Mouse (Mus musculus) thymus, postnatal 10 days (tissue): ENCODE data around the gene Trim37.

ENCODE experiments used
- DNase-seq, 2 experiments: peaks; one replicate each; pipeline ENCODE4 v3.0.0; 2021; ENCODE audit warnings: low spot score in 2 of 2

Gene Trim37

DNA sequence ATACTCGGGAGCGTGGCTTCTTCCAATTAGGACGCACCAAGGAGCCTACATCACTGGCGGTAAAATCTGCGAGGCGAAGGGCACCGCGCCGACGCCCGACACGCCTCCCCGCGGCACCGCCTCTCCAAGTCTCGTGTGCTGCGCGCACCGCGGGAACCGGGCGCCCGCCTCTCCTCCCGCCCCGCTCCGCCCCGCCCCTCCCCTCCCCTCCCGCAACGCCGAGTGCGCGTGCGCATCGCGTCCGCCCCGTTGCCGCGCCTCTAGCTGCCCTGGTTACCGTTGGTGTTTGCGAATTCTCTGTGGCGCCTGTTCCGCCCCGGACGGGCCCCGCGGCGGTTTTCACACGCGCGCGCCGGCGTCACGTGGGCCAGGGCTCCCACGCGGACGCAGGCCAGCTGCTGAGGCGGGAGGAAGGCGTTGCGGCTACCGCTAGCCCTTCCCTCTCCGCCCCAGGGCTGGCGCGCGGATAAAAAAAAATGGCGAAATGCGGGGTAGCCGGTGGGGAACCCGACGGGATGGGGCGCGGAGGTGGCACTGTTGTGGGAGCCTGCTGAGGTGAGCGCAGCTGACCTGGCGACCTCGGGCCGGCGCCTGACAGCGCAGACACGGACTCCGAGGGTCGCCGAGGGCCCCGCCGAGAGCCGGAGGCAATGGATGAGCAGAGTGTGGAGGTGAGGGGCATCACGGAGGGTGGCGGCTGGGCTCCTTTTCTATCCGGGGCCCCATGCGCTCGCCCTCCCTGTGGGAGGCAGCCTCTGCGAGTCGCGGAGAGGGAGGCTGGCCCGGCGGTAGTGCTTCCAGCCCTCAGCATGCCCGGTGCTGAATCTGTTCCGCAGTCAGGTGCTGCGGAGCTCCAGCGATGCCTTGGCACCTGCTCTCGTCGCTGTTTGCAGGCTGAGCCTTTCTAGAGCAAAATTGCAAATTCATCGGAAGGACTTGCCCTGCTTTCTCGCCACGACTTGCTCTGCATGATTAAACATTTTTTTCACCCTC, at the start of gene Trim37:
Gene Trim37, plus strand, starts transcription at position 254 of the 993 bp plus-strand sequence.
- peak; percentile 69 to 76 for DNase-seq

DNA sequence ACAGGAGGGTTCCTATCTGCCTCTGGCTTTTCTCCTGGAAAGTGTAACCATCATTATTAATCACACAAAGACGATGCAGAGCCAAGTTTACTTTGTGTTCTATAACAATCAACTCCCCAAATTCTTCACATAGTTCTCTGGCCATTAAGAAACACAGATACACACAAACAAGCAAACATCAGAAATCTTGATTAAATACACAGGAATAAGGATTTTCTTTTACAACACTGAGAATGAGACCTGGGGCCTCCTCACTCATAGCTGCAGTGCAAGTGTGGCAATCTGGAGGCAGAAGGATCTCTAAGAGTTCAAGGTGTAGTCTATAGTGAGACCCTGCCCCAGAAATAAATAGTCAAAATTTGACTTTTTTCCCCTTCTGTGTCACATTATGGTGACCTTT, 43.2 kb upstream of the Trim37 start:
- no peak for DNase-seq

- DNase-seq = no peak
Measured at GRCm38 (mm10) chr11:87085461-87085860, 41.4 kb upstream of the Trim37 start.

- DNase-seq = peak; percentile 63 to 74
Measured at GRCm38 (mm10) chr11:87086290-87086984, 40.4 kb upstream of the Trim37 start, which contains the start of gene Smg8. TSS of gene Smg8 (minus strand) at chr11:87086774.

- DNase-seq = no peak
Measured at GRCm38 (mm10) chr11:87087142-87087541, 39.7 kb upstream of the Trim37 start.

DNA sequence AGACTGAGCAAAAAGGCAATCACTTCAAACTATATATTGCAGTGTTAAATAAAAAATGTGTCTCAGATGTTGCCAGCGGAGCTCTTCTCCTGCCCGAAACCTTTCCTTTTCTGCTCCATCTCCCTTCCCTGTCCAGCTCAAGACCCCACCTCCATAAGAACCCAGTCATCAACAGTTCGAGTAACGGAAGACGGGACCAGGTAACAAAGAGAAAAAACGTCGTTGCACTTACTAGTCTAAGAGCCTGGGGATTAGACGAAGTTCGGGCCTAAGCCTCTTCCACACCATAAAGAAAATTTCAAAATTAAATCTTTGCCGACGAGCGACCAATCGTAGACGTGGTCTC, 18.5 kb upstream of the Trim37 start, which contains the start of gene Prr11:
Gene Prr11, minus strand, starts transcription at position 300 of the 346 bp plus-strand sequence.
- no peak for DNase-seq

GRCm38 (mm10) chr11:87108755-87109518, 17.9 kb upstream of the Trim37 start, which contains the start of gene Ska2:
TSS of gene Ska2 (plus strand) at chr11:87109234.
- peak; percentile 92 to 98 for DNase-seq

DNA sequence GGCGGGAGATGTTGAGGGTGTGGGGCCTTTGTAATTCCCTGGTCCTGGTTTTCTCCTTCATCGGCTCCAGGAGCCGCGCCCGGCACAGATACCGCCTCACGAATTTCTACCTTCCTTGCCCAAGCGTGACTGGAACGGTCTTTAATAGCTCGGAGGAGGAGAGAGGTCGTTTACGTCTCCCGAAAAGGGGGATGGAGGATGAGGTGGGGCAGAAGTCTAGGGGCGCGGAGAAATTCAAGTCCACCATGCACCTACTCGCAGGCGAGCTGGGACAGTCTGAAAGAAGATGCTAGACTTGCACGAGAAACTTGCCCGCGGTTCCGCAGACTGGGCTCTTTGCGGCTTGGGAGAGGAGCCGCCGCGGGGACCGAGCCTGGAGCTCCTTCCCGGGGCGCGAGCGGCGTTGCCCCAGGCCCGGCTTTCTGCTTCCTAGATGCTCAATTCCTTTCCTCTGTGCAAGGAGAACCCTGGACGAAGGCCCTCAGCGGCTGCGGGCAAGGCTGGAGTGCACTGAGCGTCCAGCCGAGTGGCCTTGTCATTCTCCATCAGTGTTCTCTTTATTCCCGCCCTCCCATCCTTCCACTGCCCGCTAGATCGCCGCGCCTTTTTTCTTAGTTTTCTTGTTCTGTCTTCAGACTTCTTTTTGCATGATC, 17.2 kb upstream of the Trim37 start:
- DNase-seq = peak in 1 of 2 experiments; percentile 36

- DNase-seq = no peak
Measured at GRCm38 (mm10) chr11:87110172-87110909, 16.5 kb upstream of the Trim37 start.

DNA sequence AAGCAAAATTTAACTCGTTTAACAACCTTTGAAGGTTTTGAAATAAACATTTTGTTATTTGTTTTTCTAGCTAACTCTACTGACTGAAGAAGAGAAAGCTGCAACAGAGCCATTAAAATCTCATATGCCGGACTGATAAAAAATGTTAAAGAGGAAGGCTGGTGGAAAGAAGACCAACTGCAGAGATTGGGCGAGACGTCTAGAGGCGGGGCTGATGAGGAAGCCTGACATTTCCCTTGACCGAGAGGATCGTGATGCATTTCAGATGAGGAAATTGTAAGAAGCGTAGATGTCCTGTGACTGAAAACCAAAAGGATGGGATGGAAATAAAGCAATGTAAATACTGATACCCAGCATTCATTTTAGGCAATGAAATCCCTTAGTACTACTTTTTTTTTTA, 5.0 kb upstream of the Trim37 start:
- no peak for DNase-seq

DNA sequence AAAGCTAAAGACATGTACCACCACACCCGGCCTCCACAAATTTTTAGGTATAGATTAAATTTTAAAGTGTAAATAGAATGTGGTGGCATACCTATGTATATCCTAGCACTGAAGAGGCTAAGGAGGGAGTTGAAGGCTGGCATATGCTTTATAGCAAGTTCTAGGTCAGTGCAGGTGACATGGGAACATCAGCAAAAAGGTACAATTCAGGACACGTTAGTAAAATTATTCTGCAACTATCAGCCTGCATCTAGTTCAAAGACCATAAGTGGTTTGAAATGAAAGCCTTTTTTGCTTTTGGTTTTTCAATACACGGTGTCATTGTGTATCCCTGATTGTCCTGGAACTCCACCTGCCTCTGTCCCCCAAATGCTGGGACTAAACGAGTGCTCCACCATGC, 1.3 kb upstream of the Trim37 start:
- DNase-seq = no peak

DNA sequence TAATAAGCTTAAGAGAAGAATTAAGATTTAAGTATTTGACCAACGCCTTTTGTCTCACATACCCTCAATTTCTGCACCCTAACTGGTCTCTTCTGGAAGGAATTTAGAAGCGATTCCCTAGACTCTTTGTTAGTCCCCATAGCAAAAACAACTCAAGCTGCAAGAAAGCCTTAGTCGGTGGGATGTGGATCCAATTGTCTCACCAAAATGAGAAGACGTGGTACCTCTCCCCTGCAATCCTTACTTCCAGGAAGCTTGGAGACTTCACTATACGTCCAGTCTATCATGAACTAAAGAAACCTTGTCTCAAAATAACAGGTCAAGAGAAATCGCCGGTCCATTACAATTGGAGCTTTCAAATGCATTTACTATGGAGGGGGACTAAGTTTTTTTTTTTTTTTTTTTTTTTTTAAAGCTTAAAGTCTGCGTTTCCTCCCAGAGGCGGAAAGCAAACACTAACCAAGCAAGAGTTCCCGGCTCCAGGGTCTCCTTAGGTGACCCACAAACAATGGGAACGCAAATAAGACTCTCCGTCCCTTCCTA, 525 bp upstream of the Trim37 start:
- DNase-seq = no peak

GRCm38 (mm10) chr11:87136233-87136632, 9.4 kb downstream of the Trim37 start:
- DNase-seq = no peak

GRCm38 (mm10) chr11:87158012-87158411, 31.1 kb downstream of the Trim37 start:
- no peak for DNase-seq

GRCm38 (mm10) chr11:87162687-87163086, 35.8 kb downstream of the Trim37 start:
- DNase-seq = no peak

- no peak for DNase-seq
Measured at GRCm38 (mm10) chr11:87163751-87164150, 36.9 kb downstream of the Trim37 start.

- DNase-seq = no peak
Measured at GRCm38 (mm10) chr11:87173625-87174024, 46.7 kb downstream of the Trim37 start.

DNA sequence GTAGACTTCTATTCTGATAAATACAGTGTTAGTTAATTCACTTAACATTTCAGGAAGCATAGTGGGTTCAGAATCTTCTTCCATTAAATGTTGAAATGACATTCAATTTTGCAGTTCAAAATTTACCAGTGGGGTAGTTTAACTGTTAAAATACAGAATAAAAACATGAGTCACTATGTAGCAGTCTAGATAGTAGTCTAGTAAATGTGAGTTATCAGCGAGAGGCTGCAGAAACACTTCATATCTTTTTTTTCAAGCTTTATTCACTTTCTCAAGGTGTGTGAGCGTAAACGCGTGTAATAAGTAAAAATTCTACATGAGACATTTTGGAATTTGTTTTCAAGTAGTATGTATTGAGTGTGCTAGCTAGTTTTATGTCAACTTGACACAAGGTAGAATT, 48.2 kb downstream of the Trim37 start:
- DNase-seq = no peak

DNA sequence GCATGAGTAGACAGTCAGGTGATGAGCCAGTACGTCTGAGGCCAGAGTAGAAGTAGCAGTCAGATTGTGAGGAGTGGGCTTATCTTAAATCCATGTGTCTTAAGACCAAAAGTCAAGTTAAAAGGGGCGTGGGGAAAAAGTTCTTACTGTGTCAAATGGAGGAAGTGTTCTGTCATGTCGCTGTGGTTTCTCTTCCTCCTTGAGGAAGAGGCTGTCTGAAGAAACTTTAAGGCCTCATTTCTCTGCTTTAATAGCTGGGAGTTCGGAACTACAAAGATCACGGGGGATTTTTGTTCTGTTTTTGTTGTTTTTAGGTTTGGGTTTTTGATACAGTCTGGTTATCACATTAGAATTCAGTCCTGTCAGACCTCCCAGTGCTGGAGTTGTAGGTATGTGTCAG, 85.4 kb downstream of the Trim37 start:
- DNase-seq = no peak

- no peak for DNase-seq
Measured at GRCm38 (mm10) chr11:87222686-87223085, 95.8 kb downstream of the Trim37 start.
